Mouse (Mus musculus): ENCODE results near the gene Syn3. TPM values are rescaled to one million over a fixed set of nuclear protein-coding genes. Genes with fewer than 3 reads are reported as not detected.
A peak's percentile ranks its signal among the peaks of the same experiment; 100 is the strongest.

Gene Syn3
- polyA plus RNA-seq, 1 experiment = 25.2 TPM

GRCm38 (mm10) chr10:86290109-86290771, 208.5 kb downstream of the Syn3 start:
- DNase-seq (ENCODE audit: low read depth) = peak; percentile 15
- TF ChIP-seq POLR2A (IDR thresholded peaks at IDR 0.05; ENCODE audit: borderline replicate concordance, extremely low read depth, insufficient read depth, insufficient read length, poor library complexity, severe bottlenecking) (no peak), CTCF (IDR thresholded peaks at IDR 0.05; ENCODE audit: borderline replicate concordance, extremely low read depth, insufficient read depth, insufficient read length) (no peak)

GRCm38 (mm10) chr10:86286508-86286907, 212.2 kb downstream of the Syn3 start:
- DNase-seq (ENCODE audit: low read depth) = no peak
- no peak for TF ChIP-seq CTCF (IDR thresholded peaks at IDR 0.05; ENCODE audit: borderline replicate concordance, extremely low read depth, insufficient read depth, insufficient read length)
- no peak for TF ChIP-seq POLR2A (IDR thresholded peaks at IDR 0.05; ENCODE audit: borderline replicate concordance, extremely low read depth, insufficient read depth, insufficient read length, poor library complexity, severe bottlenecking)

DNA sequence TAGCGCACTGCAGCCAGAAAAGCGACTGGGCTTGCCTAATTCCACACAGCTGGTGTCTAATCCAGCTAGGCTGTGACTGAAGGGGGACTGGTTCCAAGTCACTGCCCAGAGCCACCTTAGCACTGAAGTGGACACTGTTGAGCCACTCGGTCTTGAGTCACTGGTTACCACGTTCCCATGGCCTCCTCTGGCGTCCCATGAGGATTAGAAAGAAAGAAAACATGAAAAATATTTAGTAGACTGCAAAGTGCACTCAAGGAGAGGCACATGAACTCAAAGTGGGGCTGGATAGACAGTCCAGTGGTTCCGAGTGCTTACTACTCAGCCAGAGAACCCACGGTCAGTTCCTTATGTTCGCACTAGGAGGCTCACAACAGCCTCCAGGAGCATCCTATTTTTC, 217.5 kb downstream of the Syn3 start:
- no peak for TF ChIP-seq CTCF (IDR thresholded peaks at IDR 0.05; ENCODE audit: borderline replicate concordance, extremely low read depth, insufficient read depth, insufficient read length)
- TF ChIP-seq POLR2A (IDR thresholded peaks at IDR 0.05; ENCODE audit: borderline replicate concordance, extremely low read depth, insufficient read depth, insufficient read length, poor library complexity, severe bottlenecking) = no peak
- no peak for DNase-seq (ENCODE audit: low read depth)

- no peak for TF ChIP-seq CTCF (IDR thresholded peaks at IDR 0.05; ENCODE audit: borderline replicate concordance, extremely low read depth, insufficient read depth, insufficient read length)
- no peak for TF ChIP-seq POLR2A (IDR thresholded peaks at IDR 0.05; ENCODE audit: borderline replicate concordance, extremely low read depth, insufficient read depth, insufficient read length, poor library complexity, severe bottlenecking)
- no peak for DNase-seq (ENCODE audit: low read depth)
Measured at GRCm38 (mm10) chr10:86279579-86280168, 219.0 kb downstream of the Syn3 start.

DNA sequence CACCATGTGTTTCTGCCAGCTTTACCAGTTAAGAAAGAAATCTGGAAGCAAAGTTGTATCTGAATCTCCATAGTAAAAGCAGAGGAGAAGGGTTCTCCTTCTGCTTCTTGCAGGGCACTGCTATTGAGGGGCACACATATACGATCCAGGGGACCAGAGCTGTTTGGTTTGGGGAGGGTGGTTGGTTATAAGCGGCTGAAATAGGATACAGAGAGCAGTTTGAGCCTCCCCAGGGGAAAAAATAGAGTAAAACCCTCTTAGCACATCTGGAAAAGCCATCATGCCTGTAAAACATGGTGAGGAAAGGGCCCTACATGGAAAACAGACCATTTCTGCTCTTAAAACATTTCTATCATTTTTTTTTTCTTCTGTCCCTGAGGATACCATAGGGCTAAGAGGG, 220.2 kb downstream of the Syn3 start:
- DNase-seq (ENCODE audit: low read depth) = no peak
- TF ChIP-seq POLR2A (IDR thresholded peaks at IDR 0.05; ENCODE audit: borderline replicate concordance, extremely low read depth, insufficient read depth, insufficient read length, poor library complexity, severe bottlenecking) = no peak
- TF ChIP-seq CTCF (IDR thresholded peaks at IDR 0.05; ENCODE audit: borderline replicate concordance, extremely low read depth, insufficient read depth, insufficient read length) = no peak

DNA sequence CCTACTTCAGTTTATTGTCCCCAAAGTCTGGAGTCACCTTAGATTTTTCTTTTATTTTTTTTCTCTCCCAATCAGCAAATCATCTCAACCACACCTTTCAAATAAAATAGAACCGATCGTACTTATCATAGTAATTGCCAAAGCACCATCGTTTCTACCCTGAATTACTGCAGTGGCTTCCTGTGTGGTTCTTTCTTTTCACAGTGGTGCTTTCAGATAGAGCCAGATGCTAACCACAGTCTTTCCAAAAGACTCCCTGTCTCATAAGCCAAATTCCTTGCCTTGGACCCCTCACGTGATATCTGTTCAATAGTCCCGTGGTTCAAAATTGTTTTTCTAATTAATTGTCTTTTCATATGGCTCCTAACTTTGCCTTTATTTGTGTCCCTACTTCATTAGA, 221.4 kb downstream of the Syn3 start:
- TF ChIP-seq CTCF (IDR thresholded peaks at IDR 0.05; ENCODE audit: borderline replicate concordance, extremely low read depth, insufficient read depth, insufficient read length) (no peak), POLR2A (IDR thresholded peaks at IDR 0.05; ENCODE audit: borderline replicate concordance, extremely low read depth, insufficient read depth, insufficient read length, poor library complexity, severe bottlenecking) (no peak)
- DNase-seq (ENCODE audit: low read depth) = no peak

DNA sequence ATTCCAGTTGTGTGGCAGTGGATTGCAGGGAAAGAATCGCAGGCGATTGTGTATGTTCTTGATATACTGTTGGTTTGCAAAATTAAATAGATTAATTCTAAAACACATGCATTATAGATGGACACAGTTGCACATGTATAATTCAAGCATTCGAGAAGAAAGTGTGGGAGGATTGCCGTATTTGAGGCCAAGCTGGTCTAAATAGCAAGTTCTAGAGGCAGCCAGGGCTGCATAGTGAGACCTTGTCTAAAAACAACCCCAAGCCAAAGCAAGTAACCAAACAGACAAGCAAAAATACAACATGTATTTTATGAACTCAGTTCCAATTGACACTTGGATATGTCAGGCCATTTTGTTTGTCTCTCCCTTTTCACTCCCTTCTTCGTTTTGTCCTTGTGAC, 223.1 kb downstream of the Syn3 start:
- TF ChIP-seq CTCF (IDR thresholded peaks at IDR 0.05; ENCODE audit: borderline replicate concordance, extremely low read depth, insufficient read depth, insufficient read length) (no peak), POLR2A (IDR thresholded peaks at IDR 0.05; ENCODE audit: borderline replicate concordance, extremely low read depth, insufficient read depth, insufficient read length, poor library complexity, severe bottlenecking) (no peak)

DNA sequence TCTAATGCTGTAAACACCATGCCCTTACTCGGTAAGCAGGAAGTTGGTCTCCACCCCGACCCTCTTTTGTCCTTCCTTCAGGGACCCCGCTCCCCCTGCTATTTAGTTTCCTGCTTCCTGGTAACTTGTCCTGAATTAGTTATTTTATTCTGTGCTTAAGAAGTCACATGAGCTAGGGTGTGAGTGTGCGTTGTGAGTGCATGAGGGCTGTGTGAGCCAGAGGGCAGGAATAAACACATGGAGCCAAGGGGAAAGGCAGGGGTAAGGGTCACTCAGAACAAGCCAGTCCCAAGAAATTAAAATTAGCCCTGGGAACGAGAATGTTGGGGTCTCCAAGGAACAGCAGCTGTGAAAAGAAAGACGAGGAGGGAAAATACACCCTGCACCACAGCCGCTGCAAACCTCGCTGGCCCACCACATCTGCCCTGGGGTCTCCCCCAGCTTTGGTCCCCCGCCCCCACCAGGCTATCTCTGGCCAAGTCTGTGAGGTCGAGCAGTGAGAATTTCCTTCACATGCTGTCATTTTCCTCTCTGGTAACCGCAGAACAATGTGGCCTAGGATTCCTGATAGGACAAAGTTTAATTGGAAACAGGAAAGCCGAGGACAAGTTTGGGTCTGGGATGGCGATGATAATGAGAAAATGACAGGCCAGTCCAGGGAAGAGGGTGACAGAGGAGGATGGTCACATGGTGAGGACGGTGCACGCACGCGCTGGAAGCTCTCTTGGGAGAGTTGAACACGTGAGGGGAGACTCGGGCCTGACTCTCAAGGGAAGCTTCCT, 225.1 kb downstream of the Syn3 start:
- DNase-seq (ENCODE audit: low read depth) = no peak
- TF ChIP-seq POLR2A (IDR thresholded peaks at IDR 0.05; ENCODE audit: borderline replicate concordance, extremely low read depth, insufficient read depth, insufficient read length, poor library complexity, severe bottlenecking) (no peak), CTCF (IDR thresholded peaks at IDR 0.05; ENCODE audit: borderline replicate concordance, extremely low read depth, insufficient read depth, insufficient read length) (no peak)

More for the DNA sequence above, 223.1 kb downstream of the Syn3 start:
- no peak for DNase-seq (ENCODE audit: low read depth)

- no peak for DNase-seq (ENCODE audit: low read depth)
- no peak for TF ChIP-seq POLR2A (IDR thresholded peaks at IDR 0.05; ENCODE audit: borderline replicate concordance, extremely low read depth, insufficient read depth, insufficient read length, poor library complexity, severe bottlenecking)
Measured at GRCm38 (mm10) chr10:86272826-86273225, 225.9 kb downstream of the Syn3 start.

- no peak for TF ChIP-seq CTCF (IDR thresholded peaks at IDR 0.05; ENCODE audit: borderline replicate concordance, extremely low read depth, insufficient read depth, insufficient read length)
- no peak for TF ChIP-seq POLR2A (IDR thresholded peaks at IDR 0.05; ENCODE audit: borderline replicate concordance, extremely low read depth, insufficient read depth, insufficient read length, poor library complexity, severe bottlenecking)
- DNase-seq (ENCODE audit: low read depth) = no peak
Measured at GRCm38 (mm10) chr10:86270254-86270653, 228.4 kb downstream of the Syn3 start.

DNA sequence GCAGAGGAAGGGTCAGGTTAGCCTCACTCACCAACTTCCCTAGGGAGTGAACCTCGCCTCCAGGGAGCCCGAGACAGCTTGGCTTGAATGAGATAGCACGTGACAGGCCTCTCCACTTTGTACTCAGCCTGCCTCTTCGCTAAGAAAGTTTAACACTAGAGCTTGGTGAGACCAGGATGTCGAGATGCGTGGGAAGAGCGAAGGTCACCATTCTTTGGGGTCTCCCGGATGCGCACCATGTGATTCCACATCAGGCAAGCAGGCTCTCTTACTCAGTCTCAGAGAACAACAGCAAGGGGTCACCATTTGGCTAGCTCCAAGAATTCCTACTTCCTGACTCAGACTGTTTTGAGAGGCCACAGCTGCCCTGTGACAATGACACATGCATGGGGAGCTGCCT, 234.1 kb downstream of the Syn3 start:
- no peak for DNase-seq (ENCODE audit: low read depth)
- TF ChIP-seq CTCF (IDR thresholded peaks at IDR 0.05; ENCODE audit: borderline replicate concordance, extremely low read depth, insufficient read depth, insufficient read length) (no peak), POLR2A (IDR thresholded peaks at IDR 0.05; ENCODE audit: borderline replicate concordance, extremely low read depth, insufficient read depth, insufficient read length, poor library complexity, severe bottlenecking) (no peak)
